Mouse (Mus musculus): Measurements from ENCODE around the gene Ssna1.

DNA sequence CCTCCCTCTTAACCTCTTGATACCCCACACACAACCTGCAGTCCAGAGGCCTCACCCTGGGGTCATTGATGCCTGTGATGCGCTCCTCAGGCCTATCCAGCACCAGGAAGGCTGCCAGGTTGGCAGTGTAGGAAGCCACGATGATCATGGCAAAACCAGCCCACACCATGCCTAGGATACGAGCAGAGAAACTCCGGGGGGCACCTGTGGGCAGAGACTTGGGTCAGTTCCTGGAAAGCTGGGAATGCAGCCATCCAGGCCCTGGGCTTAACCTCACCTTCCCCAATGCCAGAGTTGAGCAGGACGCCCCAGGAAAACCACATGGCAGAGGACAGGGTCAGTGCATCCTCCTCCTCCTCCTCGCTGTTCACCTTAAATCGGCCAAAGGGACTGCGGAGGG, 24.9 kb upstream of the Ssna1 start:
- no peak for TF ChIP-seq CTCF (IDR thresholded peaks at IDR 0.05; ENCODE audit: insufficient read depth, low read depth, low read length)
- TF ChIP-seq POLR2A (IDR thresholded peaks at IDR 0.05; ENCODE audit: insufficient read depth, low read depth, low read length) = no peak

All from olfactory bulb, adult 2 months (tissue).